Mouse (Mus musculus) splenic B cell, adult 2 months (primary cell): ENCODE results near the gene Snx8.

ENCODE experiments used
- DNase-seq: peaks from one replicate; pipeline ENCODE4 v3.0.0-alpha.2; 2011; ENCODE audit warnings: low read depth, low spot score
- H3K27me3 ChIP-seq: 2 replicates; pipeline ENCODE4 v1.6.1; 2012; ENCODE audit warnings: mild to moderate bottlenecking, low read length, moderate library complexity, mixed read lengths; ENCODE audit not compliant: control insufficient read depth, poor library complexity, insufficient read depth, severe bottlenecking
- H3K36me3 ChIP-seq: 2 replicates; pipeline ENCODE4 v1.6.1; 2012; ENCODE audit warnings: mild to moderate bottlenecking, low read length, moderate library complexity, mixed read lengths; ENCODE audit not compliant: control insufficient read depth, poor library complexity, insufficient read depth, severe bottlenecking

Snx8 gene

GRCm38 (mm10) chr5:140392701-140393100 lies 3.6 kb upstream of the Snx8 start:
- no peaks in the 10 kb centered on the region for H3K36me3 ChIP-seq
- H3K27me3 ChIP-seq, result no peaks in the 10 kb centered on the region
- DNase-seq, result peak; percentile 63

- no peaks in the 10 kb centered on the region for H3K27me3 ChIP-seq
- H3K36me3 ChIP-seq, result no peaks in the 10 kb centered on the region
- DNase-seq, result no peak
These were observed 2.9 kb upstream of the Snx8 start for GRCm38 (mm10) chr5:140391981-140392380.

GRCm38 (mm10) chr5:140391435-140391834 lies 2.4 kb upstream of the Snx8 start:
- Histone ChIP-seq H3K36me3 (no peaks in the 10 kb centered on the region), H3K27me3 (no peaks in the 10 kb centered on the region)
- no peak for DNase-seq

- Histone ChIP-seq H3K27me3 (no peaks in the 10 kb centered on the region), H3K36me3 (no peaks in the 10 kb centered on the region)
- DNase-seq, result no peak
These were observed 585 bp upstream of the Snx8 start for GRCm38 (mm10) chr5:140389647-140390046.

- peak; percentile 37 for DNase-seq
- no peaks in the 10 kb centered on the region for H3K36me3 ChIP-seq
These were observed 1.1 kb downstream of the Snx8 start for GRCm38 (mm10) chr5:140387816-140388510.

GRCm38 (mm10) chr5:140387236-140387635 lies 1.8 kb downstream of the Snx8 start:
- Histone ChIP-seq H3K27me3 (no peaks in the 10 kb centered on the region), H3K36me3 (no peaks in the 10 kb centered on the region)
- peak; percentile 57 for DNase-seq

More at GRCm38 (mm10) chr5:140387816-140388510, 1.1 kb downstream of the Snx8 start:
- H3K27me3 ChIP-seq, result no peaks in the 10 kb centered on the region

- Histone ChIP-seq H3K27me3 (no peaks in the 10 kb centered on the region), H3K36me3 (no peaks in the 10 kb centered on the region; the same call in 1 of the 2 replicates)
- DNase-seq, result peak; percentile 45
These were observed 4.6 kb downstream of the Snx8 start for GRCm38 (mm10) chr5:140384462-140384861.

- DNase-seq, result peak; percentile 75
These were observed 5.5 kb downstream of the Snx8 start for GRCm38 (mm10) chr5:140383559-140383958.

GRCm38 (mm10) chr5:140382688-140383087 lies 6.4 kb downstream of the Snx8 start:
- DNase-seq, result peak; percentile 84
- Histone ChIP-seq H3K27me3 (no peaks in the 10 kb centered on the region), H3K36me3 (no peaks in the 10 kb centered on the region; the same call in 1 of the 2 replicates)

More at GRCm38 (mm10) chr5:140383559-140383958, 5.5 kb downstream of the Snx8 start:
- H3K36me3 ChIP-seq, result no peaks in the 10 kb centered on the region; the same call in 1 of the 2 replicates
- H3K27me3 ChIP-seq, result no peaks in the 10 kb centered on the region

- no peaks in the 10 kb centered on the region for H3K27me3 ChIP-seq
- no peak for DNase-seq
- no peaks in the 10 kb centered on the region; the same call in 1 of the 2 replicates for H3K36me3 ChIP-seq
These were observed 7.9 kb downstream of the Snx8 start for GRCm38 (mm10) chr5:140381156-140381555.

GRCm38 (mm10) chr5:140379299-140379698 lies 9.8 kb downstream of the Snx8 start:
- peaks cover 1% of the 10 kb centered on the region; the same call in 1 of the 2 replicates for H3K36me3 ChIP-seq
- DNase-seq, result peak; percentile 36
- no peaks in the 10 kb centered on the region for H3K27me3 ChIP-seq

GRCm38 (mm10) chr5:140378121-140378853 lies 10.8 kb downstream of the Snx8 start:
- peaks cover 1% of the 10 kb centered on the region; the same call in 1 of the 2 replicates for H3K36me3 ChIP-seq
- no peaks in the 10 kb centered on the region for H3K27me3 ChIP-seq
- DNase-seq, result peak; percentile 41

- Histone ChIP-seq H3K27me3 (no peaks in the 10 kb centered on the region), H3K36me3 (peaks cover 1% of the 10 kb centered on the region; the same call in 1 of the 2 replicates)
- DNase-seq, result no peak
These were observed 13.7 kb downstream of the Snx8 start for GRCm38 (mm10) chr5:140375249-140375829.

- peak; percentile 93 for DNase-seq
- peaks cover 1% of the 10 kb centered on the region; the same call in 1 of the 2 replicates for H3K36me3 ChIP-seq
- no peaks in the 10 kb centered on the region for H3K27me3 ChIP-seq
These were observed 14.8 kb downstream of the Snx8 start for GRCm38 (mm10) chr5:140374226-140374625.

GRCm38 (mm10) chr5:140373711-140374110 lies 15.4 kb downstream of the Snx8 start:
- peaks cover 3% of the 10 kb centered on the region for H3K36me3 ChIP-seq
- DNase-seq, result peak; percentile 37
- H3K27me3 ChIP-seq, result no peaks in the 10 kb centered on the region
